Mouse (Mus musculus): ENCODE results near the gene Adh6b.
A peak's percentile ranks its signal among the peaks of the same experiment; 100 is the strongest.

Gene Adh6b

DNA sequence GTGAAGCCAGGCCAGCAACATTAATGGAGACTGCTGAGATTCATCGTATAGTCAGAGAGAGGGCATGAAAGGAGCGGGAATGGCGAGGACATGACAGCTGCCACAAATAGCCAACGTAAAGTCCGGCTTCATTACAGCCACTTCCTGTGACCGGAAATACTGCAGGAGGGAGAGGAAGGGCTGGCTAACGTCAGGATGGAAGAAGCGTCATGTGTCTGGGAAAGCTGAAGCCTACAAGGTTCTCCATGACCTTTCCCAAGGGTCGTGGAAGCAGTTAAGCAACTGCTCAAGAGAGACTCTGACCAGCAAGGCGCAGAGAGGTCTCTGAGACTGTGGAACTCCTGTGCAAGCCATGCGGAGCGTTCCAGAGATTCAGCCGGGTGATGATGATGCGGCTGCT lies at the start of gene Adh6b:
Gene Adh6b (plus strand): TSS at position 305 of the 400 bp plus-strand sequence.
- no peak for DNase-seq

DNA sequence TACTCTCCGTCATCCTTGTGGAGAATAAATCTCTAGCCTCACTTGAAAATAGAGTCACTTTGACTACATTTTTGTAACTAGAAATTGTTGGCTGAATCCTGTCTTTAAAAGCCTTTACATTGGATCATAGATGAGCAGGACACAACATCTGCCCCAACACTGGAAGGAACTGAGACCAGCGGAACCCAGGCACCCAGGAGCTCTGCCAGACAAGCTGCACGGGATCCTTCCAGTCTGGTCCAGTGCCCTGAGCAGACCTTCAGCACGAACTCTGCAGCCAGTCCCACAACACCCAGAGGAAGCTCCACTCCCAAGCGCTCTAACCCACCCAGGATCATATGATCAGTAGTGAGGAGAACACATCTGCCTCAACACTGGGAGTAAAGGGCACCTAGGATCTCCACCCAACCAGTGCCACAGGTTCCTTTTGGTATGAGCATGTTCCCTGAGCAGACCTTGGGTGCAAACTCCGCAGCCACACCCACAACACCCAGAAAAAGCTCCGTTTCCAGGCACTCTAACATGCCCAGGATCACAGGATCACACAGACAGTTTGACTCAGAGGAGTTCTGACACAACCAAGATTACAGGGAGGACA lies 48.2 kb upstream of the Adh6b start:
- DNase-seq, result peak; percentile 27

DNA sequence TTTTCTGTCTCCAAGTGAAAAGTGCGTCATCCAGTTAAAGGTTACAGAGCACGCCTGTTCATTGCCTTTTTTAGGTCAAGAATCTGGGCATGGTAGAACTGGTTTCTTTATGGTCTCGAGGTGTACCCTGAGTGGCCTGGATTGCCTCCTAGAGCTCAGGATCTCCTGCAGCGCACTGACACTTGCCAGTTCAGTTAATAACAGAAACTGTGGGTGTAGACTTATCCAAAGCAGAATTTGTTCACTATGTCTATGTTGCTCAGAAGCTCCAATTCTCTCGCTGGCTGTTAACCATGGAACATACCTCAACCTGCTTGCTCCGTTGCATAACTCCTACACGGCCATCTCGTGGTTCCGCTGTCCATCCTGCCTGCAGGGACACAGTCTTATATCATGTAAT lies 41.4 kb upstream of the Adh6b start:
- DNase-seq, result no peak

DNA sequence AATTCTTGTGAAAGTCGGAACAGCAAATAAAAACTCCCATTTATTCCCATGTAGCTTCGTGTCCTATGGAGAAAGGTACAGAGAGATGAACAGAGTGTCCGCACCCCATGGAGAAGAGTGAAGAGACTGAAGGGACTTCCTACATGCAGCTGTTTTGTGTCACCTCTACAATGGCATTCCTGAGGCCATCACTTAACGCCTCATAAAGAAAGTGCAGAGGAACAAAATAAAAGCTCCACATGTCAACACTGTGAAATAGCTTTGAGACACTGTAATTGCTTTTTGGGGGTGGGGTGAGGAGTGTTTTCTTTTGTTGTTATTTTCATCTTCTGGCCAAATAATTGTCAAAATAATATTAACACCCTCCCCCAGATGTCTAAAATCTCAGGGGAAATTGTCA lies 38.9 kb upstream of the Adh6b start:
- no peak for DNase-seq

DNA sequence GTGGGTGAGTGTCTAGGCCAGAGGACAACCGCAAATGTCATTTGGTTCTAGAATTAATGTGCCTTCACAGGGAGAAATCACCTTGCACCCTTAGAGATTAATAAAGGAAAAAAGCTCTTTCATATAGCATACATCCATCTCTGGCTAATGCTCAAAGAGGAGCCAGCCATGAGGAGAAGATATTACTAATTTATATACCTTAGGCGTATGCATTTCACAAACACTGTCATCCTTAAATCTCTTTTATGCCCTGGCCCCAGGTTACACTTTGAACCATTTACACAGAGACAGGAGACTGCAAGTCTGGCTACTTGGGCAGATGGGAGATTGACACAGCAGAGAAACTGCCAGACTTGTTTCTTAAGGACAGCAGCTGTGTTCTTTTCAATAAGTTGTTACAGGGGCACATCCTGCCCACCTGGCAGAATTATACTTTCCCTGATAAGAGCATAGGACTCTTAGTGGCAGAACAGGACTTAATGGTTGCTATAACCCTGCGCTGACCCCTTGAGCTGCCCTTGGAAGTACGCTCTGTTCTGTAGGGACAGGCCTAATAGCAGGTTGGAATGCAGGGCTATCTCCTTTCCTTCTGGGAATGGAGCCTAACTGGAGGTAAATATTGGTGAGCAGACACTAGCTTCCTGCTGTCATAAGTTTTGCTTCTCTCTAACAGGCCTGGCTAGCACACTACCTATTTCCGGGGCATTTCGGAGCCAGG lies 37.6 kb upstream of the Adh6b start:
- no peak for DNase-seq

DNA sequence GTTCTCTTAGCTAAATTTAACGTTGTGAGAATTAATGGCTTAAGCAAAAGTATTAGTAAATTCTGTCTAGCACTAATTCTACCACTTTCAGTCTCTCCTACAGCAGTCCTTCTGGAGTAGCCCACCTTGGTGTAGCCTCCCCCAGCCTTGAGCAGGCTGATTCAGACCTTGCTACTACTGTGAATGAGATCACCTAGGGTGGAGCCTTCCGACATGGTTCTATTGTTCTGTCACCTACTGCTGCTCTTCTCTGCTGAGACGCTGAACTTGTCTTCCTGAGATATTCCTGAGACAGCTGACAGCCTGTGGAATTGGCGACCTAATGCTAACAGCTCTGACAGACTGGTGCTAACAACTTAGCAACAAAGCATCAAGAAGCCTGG lies 37.1 kb upstream of the Adh6b start:
- no peak for DNase-seq

DNA sequence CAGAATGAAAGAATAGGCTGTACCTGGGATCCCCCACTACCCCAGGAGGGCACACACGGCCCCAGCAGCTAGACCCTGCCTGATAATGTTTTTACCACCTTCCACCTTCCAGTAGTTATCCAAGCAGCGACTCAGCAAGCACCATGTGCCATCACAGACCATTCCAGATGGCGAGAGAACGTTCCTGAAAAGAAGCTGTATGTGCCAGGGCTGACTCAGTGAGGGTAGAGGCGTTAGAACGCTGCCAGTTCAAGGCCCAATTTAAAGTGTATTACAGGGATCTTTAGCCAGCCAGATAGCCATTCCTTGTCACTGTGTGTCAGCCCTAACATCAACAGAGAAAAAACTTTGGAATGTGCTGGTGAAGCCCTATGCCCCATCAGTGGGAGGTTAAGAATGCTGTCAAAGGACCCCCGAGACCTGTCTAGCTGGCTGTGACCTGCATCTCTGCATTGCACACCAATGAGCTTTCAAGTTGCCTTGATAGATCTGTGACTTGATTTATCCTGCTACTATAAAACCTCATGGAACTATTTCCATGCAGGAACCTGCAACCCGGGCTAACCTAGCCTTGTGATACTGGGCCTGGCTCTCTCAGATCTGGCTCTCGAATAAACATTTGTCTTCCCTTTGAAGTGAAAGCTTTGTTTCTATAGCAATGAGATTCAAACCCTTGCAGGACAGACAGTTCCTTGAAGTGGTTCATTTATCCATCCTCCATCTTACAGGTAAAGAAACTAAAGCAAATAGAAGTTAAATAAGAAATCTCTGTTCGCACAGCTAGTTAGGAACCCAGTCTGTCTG lies 35.9 kb upstream of the Adh6b start:
- DNase-seq, result no peak

DNA sequence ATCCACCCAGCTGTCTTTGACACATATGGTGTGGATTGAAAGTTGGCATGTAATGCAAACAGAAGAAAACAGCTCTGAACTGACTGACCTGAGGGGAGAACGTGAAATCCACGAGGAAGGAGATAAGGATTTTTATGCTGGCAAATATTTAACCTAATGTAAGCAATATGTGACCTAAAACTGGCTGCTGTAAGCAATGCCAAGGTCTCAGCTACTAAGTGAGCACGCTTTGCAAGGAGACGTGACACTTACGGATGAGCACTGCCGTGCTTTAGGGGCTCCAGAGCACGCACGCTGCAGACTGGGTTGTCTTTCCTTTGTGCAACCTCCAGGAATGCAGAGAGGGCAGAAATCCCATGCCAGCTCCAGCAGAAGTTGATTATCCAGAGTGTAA lies 35.3 kb upstream of the Adh6b start:
- no peak for DNase-seq

DNA sequence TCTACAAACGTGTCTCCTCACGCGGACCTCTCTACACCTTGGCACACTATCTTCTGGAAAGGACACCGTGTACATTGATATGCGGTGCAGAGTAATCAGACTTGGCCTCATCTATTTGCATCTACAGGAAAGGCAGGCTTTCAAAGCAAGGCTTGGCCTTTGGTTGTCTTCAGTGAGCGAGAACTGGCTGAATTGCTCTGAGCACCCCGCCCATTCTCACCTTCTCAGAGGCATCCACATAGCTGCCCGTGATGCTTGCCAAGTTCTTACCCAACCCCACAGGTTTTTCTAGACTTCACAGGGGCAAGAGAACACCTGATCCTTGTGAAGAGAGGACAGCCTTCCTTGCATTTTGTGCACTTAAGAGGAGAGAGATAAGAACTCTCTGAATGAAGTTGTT lies 31.7 kb upstream of the Adh6b start:
- DNase-seq, result no peak

DNA sequence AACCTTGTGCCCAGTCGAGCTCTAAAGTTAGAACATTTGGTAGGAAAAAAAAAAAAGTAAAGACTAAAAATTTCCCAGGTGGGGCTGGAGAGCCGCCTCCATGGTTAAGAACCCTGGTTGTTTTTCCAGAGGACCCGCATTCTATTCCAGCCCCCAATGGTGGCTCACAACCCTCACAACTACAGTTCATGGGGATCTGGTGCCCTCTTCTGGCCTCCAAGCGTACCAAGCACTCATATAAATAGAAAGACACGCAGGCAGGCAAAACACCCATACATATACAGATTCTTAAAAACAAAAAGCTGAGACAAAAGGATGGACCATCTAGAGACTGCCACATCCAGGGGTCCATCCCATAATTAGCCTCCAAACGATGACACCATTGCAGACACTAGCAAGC lies 30.6 kb upstream of the Adh6b start:
- no peak for DNase-seq

DNA sequence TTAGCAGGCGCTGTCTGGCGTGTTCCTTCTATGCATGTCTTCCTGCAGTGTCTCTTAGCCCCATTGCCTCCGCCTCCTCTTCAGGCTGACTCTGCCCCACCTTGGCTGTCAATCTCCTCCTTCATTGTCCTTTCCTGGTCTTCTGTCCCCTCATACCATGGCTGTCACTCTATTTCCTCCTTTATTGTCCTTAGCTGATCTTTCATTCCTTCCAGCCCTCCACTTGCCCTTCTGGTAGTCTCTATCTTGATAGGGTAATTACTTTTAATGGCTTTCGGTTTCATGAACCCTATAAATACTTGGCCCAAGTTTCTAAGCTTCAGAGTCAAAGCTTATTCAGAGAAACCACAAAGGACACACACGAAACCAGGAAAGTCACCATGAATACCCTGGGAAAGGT lies 28.6 kb upstream of the Adh6b start, which contains the start of gene Adh6a:
Gene Adh6a (plus strand): TSS at position 322 of the 400 bp plus-strand sequence.
- no peak for DNase-seq

DNA sequence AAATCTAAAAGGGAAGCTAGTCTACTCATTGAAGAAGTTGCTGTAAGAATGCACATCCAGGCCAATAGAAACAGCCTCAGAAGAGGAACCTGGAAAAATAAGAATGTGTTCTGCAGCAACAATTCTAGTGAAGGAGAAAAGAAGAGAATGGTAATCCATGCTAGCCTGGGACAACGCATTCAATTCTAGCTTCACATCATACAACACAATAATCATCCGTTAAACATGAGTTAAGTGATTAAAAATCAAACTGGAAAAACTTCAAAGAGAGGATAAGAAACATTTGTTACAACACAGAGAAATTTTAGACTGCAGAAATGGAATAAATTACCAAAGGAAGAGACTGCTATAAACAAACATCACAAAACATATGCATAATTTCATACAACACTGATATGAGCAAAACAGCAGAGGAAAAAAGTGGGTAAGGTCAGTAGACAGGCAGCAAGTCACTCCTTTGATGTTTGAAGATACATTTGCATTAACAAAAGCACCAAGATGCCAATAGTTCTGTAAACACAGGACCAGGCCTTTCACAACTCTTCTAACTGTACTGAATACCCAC lies 24.6 kb upstream of the Adh6b start:
- DNase-seq, result no peak

DNA sequence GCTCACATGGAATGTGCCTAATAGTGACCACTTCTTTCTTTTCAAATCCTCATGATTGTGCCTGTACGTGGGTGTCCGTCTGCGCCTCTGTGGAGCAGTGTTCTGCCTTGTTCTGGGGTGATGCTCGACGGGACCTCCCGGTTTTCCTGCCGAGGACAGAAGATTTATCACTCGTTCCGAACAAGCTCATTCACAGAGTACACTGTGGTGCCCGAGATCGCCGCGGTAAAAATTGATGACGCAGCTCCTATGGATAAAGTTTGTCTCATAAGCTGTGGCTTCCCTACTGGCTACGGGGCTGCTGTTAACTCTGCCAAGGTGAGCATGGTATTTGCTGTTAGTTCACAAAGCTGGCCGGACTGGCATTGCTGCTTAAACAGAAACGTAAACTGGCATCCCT lies 16.6 kb upstream of the Adh6b start:
- DNase-seq, result no peak

DNA sequence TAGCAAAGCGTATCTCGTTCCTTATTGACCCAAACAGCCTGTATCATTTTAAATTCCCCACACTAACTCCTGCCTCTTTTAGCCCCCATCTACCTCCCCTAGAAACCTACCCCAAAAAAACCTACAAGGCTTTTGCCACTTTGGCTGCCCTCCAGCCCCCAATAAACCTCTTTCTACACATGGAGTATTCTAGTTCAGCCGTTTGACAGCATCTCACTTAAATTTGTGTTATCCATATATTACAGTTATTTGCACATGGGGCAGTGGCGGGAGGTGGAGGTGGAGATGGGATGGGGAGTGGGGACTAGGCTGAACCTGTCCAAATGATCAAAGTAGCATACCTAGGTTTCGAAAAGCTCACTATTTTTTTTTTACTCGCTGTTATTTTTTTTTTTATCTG lies 16.1 kb upstream of the Adh6b start:
- no peak for DNase-seq

DNA sequence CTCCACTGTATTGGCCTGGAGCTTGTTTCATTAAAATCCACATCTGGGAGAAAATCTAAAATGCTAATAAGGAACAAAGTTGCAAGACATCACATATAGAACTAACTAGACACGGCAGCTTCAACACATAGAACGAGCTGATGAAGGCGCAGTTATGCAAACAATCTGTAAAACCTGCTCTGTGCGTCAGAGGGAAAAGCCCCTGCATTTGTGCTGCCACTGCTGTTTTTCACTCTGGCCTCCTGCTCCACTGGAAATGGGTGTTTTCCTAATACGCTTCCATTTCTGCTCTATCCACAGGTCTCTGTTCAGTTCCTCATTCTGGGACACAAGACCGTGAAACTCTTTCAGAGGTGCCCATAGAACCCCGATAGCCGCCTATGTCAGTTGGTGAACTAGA lies 7.7 kb upstream of the Adh6b start:
- no peak for DNase-seq

DNA sequence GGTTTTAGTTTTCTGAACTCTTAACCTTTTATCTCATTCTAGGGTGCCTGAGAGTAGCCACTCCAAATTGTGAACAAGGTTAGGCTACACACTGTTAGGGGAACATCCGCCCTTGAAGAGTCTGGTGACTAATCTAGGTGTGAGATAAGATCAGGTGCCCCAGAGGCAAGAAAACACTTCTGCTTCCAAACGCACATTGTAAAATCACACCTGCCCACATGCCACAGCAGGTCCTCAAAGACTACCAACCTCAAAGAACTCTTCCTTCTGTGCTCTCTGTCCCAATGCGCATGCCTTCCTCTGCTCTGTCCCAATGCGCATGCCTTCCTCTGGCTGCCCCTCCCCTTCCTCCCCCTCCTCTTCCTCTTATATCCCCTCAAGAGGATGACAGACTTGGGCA lies 7.3 kb upstream of the Adh6b start:
- DNase-seq, result no peak

DNA sequence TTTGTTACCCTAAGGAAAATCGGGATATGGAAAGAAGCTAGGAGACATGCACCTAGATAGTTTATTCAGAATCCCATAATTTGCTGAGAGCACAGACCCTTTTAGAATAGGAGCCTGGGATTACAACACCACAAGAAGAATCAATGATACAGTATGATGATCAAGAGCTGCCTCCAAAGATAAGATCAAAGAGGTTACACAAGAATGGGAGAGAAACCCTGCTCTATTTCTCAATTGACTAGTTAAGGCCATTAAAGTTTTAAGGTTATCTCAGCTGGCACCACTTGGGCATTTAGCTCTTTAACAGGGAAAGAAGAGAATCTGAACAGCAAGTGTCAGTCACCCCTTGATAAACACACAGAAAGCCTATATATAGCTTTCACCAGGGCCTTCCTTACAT lies 6.0 kb upstream of the Adh6b start:
- DNase-seq, result no peak

DNA sequence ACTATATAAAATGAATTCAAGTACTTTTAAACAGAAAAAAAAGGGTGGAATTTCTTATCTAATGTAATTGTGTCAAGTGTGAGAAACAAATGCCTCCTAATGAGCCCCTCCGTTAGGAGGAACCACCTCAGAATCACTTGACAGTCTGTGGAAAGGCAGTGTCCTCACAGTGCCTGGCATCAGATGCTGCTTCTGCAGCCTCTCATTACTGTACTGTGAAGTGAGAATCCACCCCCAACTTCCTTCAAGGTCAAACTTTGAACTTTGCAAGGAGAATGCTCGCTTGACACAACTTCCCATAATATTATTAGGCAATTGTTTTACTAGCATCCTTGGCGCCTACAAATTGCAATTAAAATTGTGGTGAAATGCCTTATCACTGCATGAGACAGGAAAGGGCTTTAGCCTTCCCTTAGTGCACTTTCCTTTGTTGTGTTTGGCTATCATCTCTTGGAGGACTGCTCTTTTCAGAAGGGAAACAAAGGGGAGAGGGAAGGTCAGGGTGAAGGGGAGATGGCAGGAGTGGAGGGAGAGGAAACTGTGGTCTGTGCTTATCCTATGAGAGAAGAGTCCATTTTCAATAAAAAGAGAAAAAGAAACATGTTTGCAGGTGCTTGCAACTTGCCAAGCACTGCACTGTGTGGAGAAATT lies 5.3 kb upstream of the Adh6b start:
- peak; percentile 6 for DNase-seq

DNA sequence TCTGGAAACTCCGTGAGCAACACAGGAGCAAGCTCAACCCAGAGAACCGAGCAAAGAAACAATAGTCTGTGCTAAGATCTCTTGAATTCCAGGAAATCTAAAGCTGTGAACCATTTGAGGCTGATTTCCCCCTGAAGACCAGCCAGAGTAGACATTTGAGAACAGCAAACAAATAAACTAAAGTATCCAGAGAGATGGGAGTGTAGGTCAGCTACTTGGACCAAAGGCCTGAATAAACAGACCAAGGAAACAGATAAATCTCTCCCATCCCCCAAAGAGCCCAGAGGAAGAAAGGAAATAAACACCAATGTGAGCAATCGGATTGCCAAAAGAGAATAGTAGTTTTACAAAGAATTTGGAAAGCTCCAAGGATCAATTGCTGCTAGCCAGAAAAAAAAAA lies 5.5 kb downstream of the Adh6b start:
- DNase-seq, result peak; percentile 5

DNA sequence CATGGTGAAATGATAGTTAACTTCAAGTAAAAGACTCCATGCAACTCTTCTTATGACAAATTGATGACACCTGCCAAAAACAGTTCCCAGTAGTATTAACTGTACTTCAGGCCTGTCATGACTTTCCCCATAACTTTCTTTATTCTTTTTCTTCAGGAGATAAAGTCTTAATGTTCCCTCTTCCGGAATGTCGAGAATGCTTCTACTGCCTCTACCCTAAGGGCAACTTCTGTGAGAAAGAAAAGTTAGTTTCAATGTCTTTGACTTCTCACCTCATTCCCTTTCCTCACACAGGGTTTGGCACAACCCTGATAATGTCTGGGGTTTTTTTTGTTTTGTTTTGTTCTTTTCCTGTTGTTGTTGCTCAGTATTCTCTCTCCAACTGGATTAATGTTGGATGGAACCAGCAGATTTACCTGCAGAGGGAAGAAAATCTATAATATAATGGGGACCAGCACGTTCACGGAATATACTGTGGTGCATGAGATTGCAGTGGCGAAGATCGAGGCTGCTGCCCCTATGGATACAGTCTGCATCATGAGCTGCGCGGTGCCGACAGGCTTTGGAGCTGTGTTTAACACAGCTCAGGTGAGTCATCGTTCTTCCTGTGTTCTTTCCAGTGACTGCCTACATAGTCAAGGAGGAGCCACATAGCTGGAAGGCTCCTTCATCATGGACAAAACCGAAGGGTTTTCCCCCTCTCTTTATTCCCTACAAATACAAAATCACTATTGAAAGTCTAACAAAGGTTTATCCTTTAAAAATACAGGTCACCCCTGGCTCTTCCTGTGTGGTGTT lies 10.6 kb downstream of the Adh6b start:
- no peak for DNase-seq

DNA sequence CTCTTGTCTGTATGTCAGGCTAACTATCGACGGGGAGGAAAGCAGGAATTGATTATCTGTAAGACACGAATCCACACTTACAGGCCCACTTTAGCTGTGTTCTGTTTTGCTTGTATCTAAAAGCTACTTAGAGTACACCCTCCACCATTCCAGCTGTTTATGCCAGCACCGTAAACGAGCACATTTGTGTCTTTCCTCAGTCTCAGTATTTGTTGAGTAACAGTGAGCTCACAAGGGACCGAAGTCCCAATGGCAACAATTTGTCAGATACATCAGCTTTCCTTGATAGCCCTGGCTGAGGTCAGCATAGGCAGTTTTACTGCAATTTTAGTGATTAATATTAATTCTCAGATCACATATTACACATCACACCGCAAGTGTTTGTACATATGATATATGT lies 17.3 kb downstream of the Adh6b start:
- no peak for DNase-seq

DNA sequence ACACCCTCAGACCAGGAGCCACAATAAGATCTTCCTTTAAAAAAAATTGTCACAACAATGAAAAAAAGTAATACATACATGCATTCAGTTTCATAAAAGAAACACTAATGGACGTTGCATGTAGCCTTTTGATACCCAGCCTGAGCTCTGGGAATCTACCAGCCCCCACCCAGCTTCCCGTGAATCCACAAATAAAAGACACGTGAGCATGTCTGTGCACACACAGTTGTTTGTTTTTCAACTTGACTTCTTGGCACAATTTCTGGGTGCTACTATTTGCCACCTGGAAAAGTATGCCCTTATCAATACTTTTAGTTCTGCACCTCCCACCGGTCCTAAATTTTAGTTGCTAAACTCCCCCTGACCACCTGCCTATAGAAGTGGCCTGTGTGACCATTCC lies 19.1 kb downstream of the Adh6b start:
- no peak for DNase-seq

DNA sequence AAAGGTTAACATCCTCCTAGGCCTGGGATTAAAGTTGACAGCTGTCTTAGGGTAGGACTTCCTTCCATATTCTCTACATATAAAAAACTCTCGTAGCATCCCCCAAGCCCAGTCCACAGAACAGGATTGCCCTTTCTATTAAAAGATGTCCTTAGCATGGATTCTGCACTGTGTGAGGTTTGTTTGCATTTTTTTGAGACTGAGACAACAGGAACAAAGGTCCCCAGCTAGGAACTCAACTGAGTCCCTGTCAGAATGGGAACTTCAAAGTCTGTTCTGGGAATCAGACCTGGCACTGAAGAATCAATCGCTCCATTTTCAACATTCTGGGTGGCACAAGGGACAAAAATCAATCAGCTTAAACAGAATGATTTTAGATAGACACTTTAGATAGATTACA lies 21.3 kb downstream of the Adh6b start:
- no peak for DNase-seq

Data from kidney, adult 9 months (tissue).